Mouse (Mus musculus) megakaryocyte, adult 5-6 weeks (primary cell): ENCODE data around the gene Nr1i3. TPM values are rescaled to one million over a fixed set of nuclear protein-coding genes. Genes with fewer than 3 reads are reported as not detected.

Source experiments
- total RNA-seq, 2 experiments: library from RNA; stranded (forward) in 1 of 2; stranded (reverse) in 1 of 2; fragments of 153-499, 151-499 nt in 1 of 2; fragments of 221-1000, 200-1000 nt in 1 of 2; gene quantifications; 2 replicates each; pipeline versions ENCODE4 v1.2.3 to v1.2.4; 2015 to 2017

Nr1i3 gene
- total RNA-seq, 2 experiments from 2014 or later = 0.04 TPM; not detected in 1

Other genes with a start within 250 kb of the Nr1i3 start
- 226 and 271 TPM in 2 replicates for gene Fcgr2b, start 237.4 kb upstream of the Nr1i3 start, total RNA-seq (2015)
- 174 and 196 TPM in 2 replicates for gene Fcgr2b, start 237.4 kb upstream of the Nr1i3 start, total RNA-seq (2017)
- 34.6 and 34.8 TPM in 2 replicates for gene Fcgr4, start 195.1 kb upstream of the Nr1i3 start, total RNA-seq (2015)
- 30.0 and 47.4 TPM in 2 replicates for gene Fcgr4, start 195.1 kb upstream of the Nr1i3 start, total RNA-seq (2017)
- 499 and 513 TPM in 2 replicates for gene Fcgr3, start 149.0 kb upstream of the Nr1i3 start, total RNA-seq (2015)
- gene Fcgr3, start 149.0 kb upstream of the Nr1i3 start, total RNA-seq (2017) = 540 and 572 TPM in 2 replicates
- gene Cfap126, start 100.1 kb upstream of the Nr1i3 start, total RNA-seq (2015) = 0.91 and 1.0 TPM in 2 replicates
- gene Cfap126, start 100.1 kb upstream of the Nr1i3 start, total RNA-seq (2017) = 0.59 TPM in 1 of 2 replicates, not detected in the other
- gene Sdhc, start 63.4 kb upstream of the Nr1i3 start, total RNA-seq (2015) = 102 and 130 TPM in 2 replicates
- gene Sdhc, start 63.4 kb upstream of the Nr1i3 start, total RNA-seq (2017) = 34.5 and 43.0 TPM in 2 replicates
- gene Mpz, start 63.3 kb upstream of the Nr1i3 start, total RNA-seq (2015) = not detected in 2 replicates
- gene Mpz, start 63.3 kb upstream of the Nr1i3 start, total RNA-seq (2017) = not detected in 2 replicates
- gene Pcp4l1, start 17.7 kb upstream of the Nr1i3 start, total RNA-seq (2015) = 1.2 and 1.4 TPM in 2 replicates
- gene Pcp4l1, start 17.7 kb upstream of the Nr1i3 start, total RNA-seq (2017) = 0.44 and 0.73 TPM in 2 replicates
- 7.3 and 8.2 TPM in 2 replicates for gene Tomm40l, start 8.5 kb downstream of the Nr1i3 start, total RNA-seq (2015)
- 8.5 and 14.4 TPM in 2 replicates for gene Tomm40l, start 8.5 kb downstream of the Nr1i3 start, total RNA-seq (2017)
- 0.87 TPM in 1 of 2 replicates, not detected in the other for gene Apoa2, start 11.1 kb downstream of the Nr1i3 start, total RNA-seq (2015)
- gene Apoa2, start 11.1 kb downstream of the Nr1i3 start, total RNA-seq (2017) = not detected in 2 replicates
- gene Fcer1g, start 20.4 kb downstream of the Nr1i3 start, total RNA-seq (2015) = 2,036 and 2,044 TPM in 2 replicates
- gene Fcer1g, start 20.4 kb downstream of the Nr1i3 start, total RNA-seq (2017) = 995 and 1,060 TPM in 2 replicates
- not detected in 2 replicates for gene Adamts4, start 36.5 kb downstream of the Nr1i3 start, total RNA-seq (2015)
- gene Adamts4, start 36.5 kb downstream of the Nr1i3 start, total RNA-seq (2017) = 0.12 TPM in 1 of 2 replicates, not detected in the other
- 235 and 245 TPM in 2 replicates for gene Ndufs2, start 37.4 kb downstream of the Nr1i3 start, total RNA-seq (2015)
- 276 and 306 TPM in 2 replicates for gene Ndufs2, start 37.4 kb downstream of the Nr1i3 start, total RNA-seq (2017)
- gene B4galt3, start 56.4 kb downstream of the Nr1i3 start, total RNA-seq (2015) = 17.8 and 20.4 TPM in 2 replicates
- gene B4galt3, start 56.4 kb downstream of the Nr1i3 start, total RNA-seq (2017) = 28.5 and 33.5 TPM in 2 replicates
- gene Ppox, start 67.2 kb downstream of the Nr1i3 start, total RNA-seq (2015) = 26.5 and 27.4 TPM in 2 replicates
- 14.5 and 18.0 TPM in 2 replicates for gene Ppox, start 67.2 kb downstream of the Nr1i3 start, total RNA-seq (2017)
- gene Usp21, start 74.0 kb downstream of the Nr1i3 start, total RNA-seq (2015) = 41.1 and 41.9 TPM in 2 replicates
- gene Usp21, start 74.0 kb downstream of the Nr1i3 start, total RNA-seq (2017) = 20.2 and 28.9 TPM in 2 replicates
- 95.3 and 105 TPM in 2 replicates for gene Ufc1, start 81.1 kb downstream of the Nr1i3 start, total RNA-seq (2015)
- 54.6 and 78.6 TPM in 2 replicates for gene Ufc1, start 81.1 kb downstream of the Nr1i3 start, total RNA-seq (2017)
- gene Dedd, start 115.2 kb downstream of the Nr1i3 start, total RNA-seq (2015) = 22.4 and 23.6 TPM in 2 replicates
- gene Dedd, start 115.2 kb downstream of the Nr1i3 start, total RNA-seq (2017) = 12.1 and 13.1 TPM in 2 replicates
- gene Nit1, start 131.7 kb downstream of the Nr1i3 start, total RNA-seq (2015) = 6.5 and 9.7 TPM in 2 replicates
- gene Nit1, start 131.7 kb downstream of the Nr1i3 start, total RNA-seq (2017) = 37.1 and 39.2 TPM in 2 replicates
- gene Pfdn2, start 131.7 kb downstream of the Nr1i3 start, total RNA-seq (2015) = 26.1 and 38.4 TPM in 2 replicates
- 16.0 and 27.3 TPM in 2 replicates for gene Pfdn2, start 131.7 kb downstream of the Nr1i3 start, total RNA-seq (2017)
- 0.09 TPM in 1 of 2 replicates, not detected in the other for gene Klhdc9, start 146.8 kb downstream of the Nr1i3 start, total RNA-seq (2015)
- 0.16 and 0.59 TPM in 2 replicates for gene Klhdc9, start 146.8 kb downstream of the Nr1i3 start, total RNA-seq (2017)
- gene Nectin4, start 156.1 kb downstream of the Nr1i3 start, total RNA-seq (2015) = 0.66 and 1.2 TPM in 2 replicates
- 1.3 and 2.1 TPM in 2 replicates for gene Nectin4, start 156.1 kb downstream of the Nr1i3 start, total RNA-seq (2017)
- 95.6 and 105 TPM in 2 replicates for gene Arhgap30, start 175.0 kb downstream of the Nr1i3 start, total RNA-seq (2015)
- 231 and 235 TPM in 2 replicates for gene Arhgap30, start 175.0 kb downstream of the Nr1i3 start, total RNA-seq (2017)
- gene Usf1, start 197.3 kb downstream of the Nr1i3 start, total RNA-seq (2015) = 23.0 and 27.0 TPM in 2 replicates
- 76.7 and 80.1 TPM in 2 replicates for gene Usf1, start 197.3 kb downstream of the Nr1i3 start, total RNA-seq (2017)
- gene Tstd1, start 204.9 kb downstream of the Nr1i3 start, total RNA-seq (2015) = 3.8 and 4.1 TPM in 2 replicates
- 0.61 and 5.1 TPM in 2 replicates for gene Tstd1, start 204.9 kb downstream of the Nr1i3 start, total RNA-seq (2017)
- gene F11r, start 223.6 kb downstream of the Nr1i3 start, total RNA-seq (2015) = 0.33 and 0.59 TPM in 2 replicates
- not detected in 2 replicates for gene F11r, start 223.6 kb downstream of the Nr1i3 start, total RNA-seq (2017)